Comparison of ENCODE assay signal across 11 mouse cellular contexts in the genomic region with DNA sequence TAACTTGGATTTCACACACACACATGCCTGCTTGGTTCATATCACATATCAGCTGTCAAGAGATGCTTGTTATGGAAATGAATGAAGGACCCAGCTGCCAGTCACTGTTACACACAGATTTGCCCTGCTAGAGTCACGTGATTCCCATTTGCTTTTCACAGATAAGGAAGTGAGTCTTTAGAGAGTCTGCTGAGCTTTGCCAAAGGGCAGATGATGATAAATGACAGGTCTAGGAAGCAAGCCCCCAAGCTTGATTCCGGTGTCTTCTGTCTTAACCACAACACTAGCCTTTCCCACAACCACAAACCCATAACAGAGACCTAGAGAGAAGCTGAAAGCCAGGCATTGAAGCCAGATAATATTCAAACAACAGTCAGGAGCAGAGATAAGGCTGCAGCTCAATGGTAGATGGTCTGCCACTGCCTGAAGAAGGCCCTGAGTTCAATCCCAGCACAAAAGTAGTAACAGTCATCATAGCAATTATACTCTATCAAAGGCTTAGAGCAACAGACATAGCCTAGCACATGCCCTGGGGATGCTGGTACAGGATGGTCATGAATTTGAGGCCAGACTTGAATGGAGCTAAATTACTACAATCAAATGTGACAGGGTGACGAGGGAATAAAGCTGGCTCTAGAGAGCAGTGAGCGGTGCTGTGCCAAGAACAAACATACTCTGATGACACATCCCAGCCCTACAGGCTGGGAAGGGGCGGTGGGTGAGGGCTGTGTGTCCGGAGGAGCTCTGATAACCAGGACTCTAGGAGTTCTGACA.
DNase-seq lines count a peak whose midpoint lies in the region; ATAC-seq and TF ChIP-seq lines count a peak whose summit lies in the region.
"Had no signal": no experiment of that assay in that cellular context is flagged by ENCODE, and none has a peak within 500 bp of the region (broad histone marks: within the 10 kb centered on the region; RNA-seq: fewer than 3 reads in every experiment).

No protein-coding gene starts in this region.

- peak; percentile 44 for DNase-seq in heart, adult 11 months
- no peak for DNase-seq in heart, adult 9 months (ENCODE audit: low spot score in 2 of 2)
- no peak for DNase-seq in midbrain, postnatal 0 days (ENCODE audit: low spot score)
- peak; percentile 32 for DNase-seq in liver, embryonic 13.5 days
- no peak for DNase-seq in ovary, postnatal 10 days (ENCODE audit: low spot score)
- DNase-seq in adrenal gland, adult 8-10 months, result no peak
- DNase-seq: adrenal gland, adult 2 months; heart, postnatal 4 days had no signal

- TF ChIP-seq CTCF in midbrain, postnatal 0 days (IDR thresholded peaks at IDR 0.05), result no peak

- no peak overlapping the region for H3K4me2 ChIP-seq in midbrain, embryonic 12.5 days (replicated peaks)
- H3K4me2 ChIP-seq in midbrain, postnatal 0 days (ENCODE audit: low read depth, low read length, poor library complexity, severe bottlenecking), result no peak overlapping the region
- no peak overlapping the region for H3K4me2 ChIP-seq in liver, embryonic 13.5 days
- H3K4me2 ChIP-seq: stomach, embryonic 15.5 days had no signal

- no peak overlapping the region for H3K9ac ChIP-seq in midbrain, embryonic 12.5 days (replicated peaks)
- no peak overlapping the region for H3K9ac ChIP-seq in midbrain, postnatal 0 days (replicated peaks; ENCODE audit: low read length, poor library complexity, severe bottlenecking)
- no peak overlapping the region for H3K9ac ChIP-seq in liver, embryonic 13.5 days
- H3K9ac ChIP-seq: stomach, embryonic 15.5 days had no signal

- peaks cover 9% of the 10 kb centered on the region for H3K4me1 ChIP-seq in midbrain, embryonic 12.5 days
- peaks cover 5% of the 10 kb centered on the region; the same call in 1 of the 2 replicates for H3K4me1 ChIP-seq in midbrain, postnatal 0 days (ENCODE audit: insufficient read depth, low read length)
- H3K4me1 ChIP-seq in liver, embryonic 13.5 days (replicated peaks), result peaks cover 9% of the 10 kb centered on the region
- H3K4me1 ChIP-seq: stomach, embryonic 15.5 days had no signal

- H3K27me3 ChIP-seq in midbrain, embryonic 12.5 days, result peaks cover 13% of the 10 kb centered on the region
- no peaks in the 10 kb centered on the region for H3K27me3 ChIP-seq in midbrain, postnatal 0 days (ENCODE audit: insufficient read depth, low read length)
- peaks cover 20% of the 10 kb centered on the region for H3K27me3 ChIP-seq in liver, embryonic 13.5 days

- WGBS in midbrain, embryonic 12.5 days, result 76% methylated on average over 6 of the region's 6 CpGs
- WGBS in midbrain, postnatal 0 days, result 52% methylated on average over 6 of the region's 6 CpGs
- 24% methylated on average over 6 of the region's 6 CpGs for WGBS in liver, embryonic 13.5 days (ENCODE audit: insufficient replicate concordance)

- peak; percentile 59; the same call in 1 of the 2 replicates for ATAC-seq in midbrain, embryonic 12.5 days (ENCODE audit: low FRiP score, low read depth)
- no peak for ATAC-seq in midbrain, postnatal 0 days (ENCODE audit: low FRiP score)
- ATAC-seq in liver, embryonic 13.5 days (ENCODE audit: low read depth), result peak; percentile 78
- ATAC-seq in erythroblast, adult 5-6 weeks (replicated peaks; ENCODE audit: low FRiP score, poor library complexity, severe bottlenecking), result no peak

- H3K36me3 ChIP-seq in midbrain, embryonic 12.5 days, result no peaks in the 10 kb centered on the region
- H3K36me3 ChIP-seq in midbrain, postnatal 0 days (ENCODE audit: insufficient read depth, low read length), result no peaks in the 10 kb centered on the region
- H3K36me3 ChIP-seq in liver, embryonic 13.5 days, result no peaks in the 10 kb centered on the region
- H3K36me3 ChIP-seq: stomach, embryonic 15.5 days had no signal

- peak overlapping the region; percentile 27; the same call in 1 of the 2 replicates for H3K27ac ChIP-seq in midbrain, embryonic 12.5 days (replicated peaks)
- no peak overlapping the region for H3K27ac ChIP-seq in midbrain, postnatal 0 days (ENCODE audit: low read depth, low read length)
- no peak overlapping the region for H3K27ac ChIP-seq in liver, embryonic 13.5 days
- H3K27ac ChIP-seq: stomach, embryonic 15.5 days had no signal

- H3K9me3 ChIP-seq in midbrain, embryonic 12.5 days, result no peaks in the 10 kb centered on the region
- no peaks in the 10 kb centered on the region for H3K9me3 ChIP-seq in midbrain, postnatal 0 days (ENCODE audit: low read length)
- H3K9me3 ChIP-seq in liver, embryonic 13.5 days (replicated peaks), result no peaks in the 10 kb centered on the region
- H3K9me3 ChIP-seq: stomach, embryonic 15.5 days had no signal

- no peak overlapping the region for H3K4me3 ChIP-seq in midbrain, embryonic 12.5 days
- H3K4me3 ChIP-seq in midbrain, postnatal 0 days (ENCODE audit: low read depth, low read length), result no peak overlapping the region
- H3K4me3 ChIP-seq in liver, embryonic 13.5 days (replicated peaks), result no peak overlapping the region
- H3K4me3 ChIP-seq: stomach, embryonic 15.5 days had no signal

Comparison
In these comparisons a context has a peak if more than half of its experiments do, and no peak if none do; other contexts are left out.
1. DNase-seq: peak in heart, adult 11 months (single experiment) and liver, embryonic 13.5 days (single experiment); none in heart, adult 9 months (0 of 2), midbrain, postnatal 0 days (single experiment), ovary, postnatal 10 days (single experiment) and adrenal gland, adult 8-10 months (single experiment).
2. ATAC-seq: peak in midbrain, embryonic 12.5 days (single experiment) and liver, embryonic 13.5 days (single experiment); none in midbrain, postnatal 0 days (single experiment) and erythroblast, adult 5-6 weeks (single experiment).